Mouse (Mus musculus): ENCODE data around the gene Upk2. TPM values are rescaled to one million over a fixed set of nuclear protein-coding genes. Genes with fewer than 3 reads are reported as not detected.
"Not testable (repeated sequence)": the region's sequence is repeated elsewhere in the genome, so short reads cannot be mapped to it uniquely, and the experiment has no call there.

Gene Upk2
- polyA plus RNA-seq, 1 experiment from 2014 or later = 0.14 TPM

GRCm38 (mm10) chr9:44410647-44411336 lies 44.0 kb downstream of the Upk2 start:
- peaks cover 17% of the 10 kb centered on the region for H3K4me1 ChIP-seq (replicated peaks)
- no peak for DNase-seq (ENCODE audit: low spot score)
- no peaks in the 10 kb centered on the region for H3K9me3 ChIP-seq
- H3K27me3 ChIP-seq (ENCODE audit: insufficient read depth, poor library complexity, severe bottlenecking) = no peaks in the 10 kb centered on the region
- no peak overlapping the region for H3K27ac ChIP-seq
- H3K36me3 ChIP-seq = peaks cover 71% of the 10 kb centered on the region
- WGBS = 90% methylated on average over 2 of the region's 2 CpGs
- no peak overlapping the region for H3K4me3 ChIP-seq

GRCm38 (mm10) chr9:44408693-44409092 lies 46.1 kb downstream of the Upk2 start:
- not testable (repeated sequence) for H3K27ac ChIP-seq; DNase-seq (ENCODE audit: low spot score)
- 84% methylated on average over 9 of the region's 9 CpGs for WGBS

GRCm38 (mm10) chr9:44407752-44408097 lies 47.1 kb downstream of the Upk2 start:
- H3K9me3 ChIP-seq = no peaks in the 10 kb centered on the region
- under 1% methylated on average over 24 of the region's 24 CpGs for WGBS
- peak overlapping the region; percentile 83 for H3K4me3 ChIP-seq
- no peak for DNase-seq (ENCODE audit: low spot score)
- H3K27me3 ChIP-seq (ENCODE audit: insufficient read depth, poor library complexity, severe bottlenecking) = no peaks in the 10 kb centered on the region
- peak overlapping the region; percentile 94 for H3K27ac ChIP-seq
- peaks cover 74% of the 10 kb centered on the region for H3K36me3 ChIP-seq
- H3K4me1 ChIP-seq (replicated peaks) = peaks cover 25% of the 10 kb centered on the region

More at GRCm38 (mm10) chr9:44408693-44409092, 46.1 kb downstream of the Upk2 start:
- Histone ChIP-seq H3K4me3 (peak overlapping the region; percentile 83), H3K4me1 (replicated peaks) (peaks cover 25% of the 10 kb centered on the region), H3K36me3 (peaks cover 75% of the 10 kb centered on the region)
- not testable (repeated sequence) for H3K9me3 ChIP-seq; H3K27me3 ChIP-seq (ENCODE audit: insufficient read depth, poor library complexity, severe bottlenecking)

GRCm38 (mm10) chr9:44406906-44407751 lies 47.6 kb downstream of the Upk2 start, which contains the start of the genes Rps25 and Trappc4:
Gene Rps25, plus strand, starts transcription at chr9:44407139.
Gene Trappc4, minus strand, starts transcription at chr9:44407600.
- H3K9me3 ChIP-seq = no peaks in the 10 kb centered on the region
- peak within 1 kb of the TSS; percentile 83 for H3K4me3 ChIP-seq
- DNase-seq (ENCODE audit: low spot score) = peak; percentile 96
- H3K27me3 ChIP-seq (ENCODE audit: insufficient read depth, poor library complexity, severe bottlenecking) = no peaks in the 10 kb centered on the region
- H3K4me1 ChIP-seq (replicated peaks) = peaks cover 25% of the 10 kb centered on the region
- under 1% methylated on average over 51 of the region's 51 CpGs for WGBS
- H3K36me3 ChIP-seq = peaks cover 74% of the 10 kb centered on the region
- peak within 1 kb of the TSS; percentile 94 for H3K27ac ChIP-seq

GRCm38 (mm10) chr9:44405011-44405410 lies 49.8 kb downstream of the Upk2 start:
- peaks cover 25% of the 10 kb centered on the region for H3K4me1 ChIP-seq (replicated peaks)
- H3K27ac ChIP-seq = no peak overlapping the region
- no peak for DNase-seq (ENCODE audit: low spot score)
- no peaks in the 10 kb centered on the region for H3K27me3 ChIP-seq (ENCODE audit: insufficient read depth, poor library complexity, severe bottlenecking)
- H3K36me3 ChIP-seq = peaks cover 74% of the 10 kb centered on the region
- WGBS = 85% methylated on average over 3 of the region's 3 CpGs
- no peaks in the 10 kb centered on the region for H3K9me3 ChIP-seq
- no peak overlapping the region for H3K4me3 ChIP-seq

Other genes starting within 250 kb of the Upk2 start
- gene Cbl, start 220.9 kb downstream of the Upk2 start, polyA plus RNA-seq (2016; fragmentation: Nextera tagmentation; extraction: Ambion mirVana) = 21.1 and 22.8 TPM in 2 replicates
- gene Ccdc153, start 214.3 kb downstream of the Upk2 start, polyA plus RNA-seq (2016; fragmentation: Nextera tagmentation; extraction: Ambion mirVana) = not detected in 2 replicates
- 0.14 TPM in 1 of 2 replicates, not detected in the other for gene Pdzd3, start 203.5 kb downstream of the Upk2 start, polyA plus RNA-seq (2016; fragmentation: Nextera tagmentation; extraction: Ambion mirVana)
- gene Nlrx1, start 186.4 kb downstream of the Upk2 start, polyA plus RNA-seq (2016; fragmentation: Nextera tagmentation; extraction: Ambion mirVana) = 2.4 and 3.3 TPM in 2 replicates
- gene Abcg4, start 166.4 kb downstream of the Upk2 start, polyA plus RNA-seq (2016; fragmentation: Nextera tagmentation; extraction: Ambion mirVana) = 4.3 and 7.2 TPM in 2 replicates
- 30.0 and 30.7 TPM in 2 replicates for gene Hinfp, start 149.3 kb downstream of the Upk2 start, polyA plus RNA-seq (2016; fragmentation: Nextera tagmentation; extraction: Ambion mirVana)
- 9.8 and 17.5 TPM in 2 replicates for gene C2cd2l, start 134.7 kb downstream of the Upk2 start, polyA plus RNA-seq (2016; fragmentation: Nextera tagmentation; extraction: Ambion mirVana)
- gene Dpagt1, start 129.0 kb downstream of the Upk2 start, polyA plus RNA-seq (2016; fragmentation: Nextera tagmentation; extraction: Ambion mirVana) = 46.2 and 46.7 TPM in 2 replicates
- gene H2afx, start 120.3 kb downstream of the Upk2 start, polyA plus RNA-seq (2016; fragmentation: Nextera tagmentation; extraction: Ambion mirVana) = 548 and 554 TPM in 2 replicates
- 155 and 184 TPM in 2 replicates for gene Hmbs, start 110.7 kb downstream of the Upk2 start, polyA plus RNA-seq (2016; fragmentation: Nextera tagmentation; extraction: Ambion mirVana)
- 30.9 and 34.8 TPM in 2 replicates for gene Vps11, start 93.3 kb downstream of the Upk2 start, polyA plus RNA-seq (2016; fragmentation: Nextera tagmentation; extraction: Ambion mirVana)
- 35.8 and 39.4 TPM in 2 replicates for gene Hyou1, start 75.5 kb downstream of the Upk2 start, polyA plus RNA-seq (2016; fragmentation: Nextera tagmentation; extraction: Ambion mirVana)
- 20.8 and 28.9 TPM in 2 replicates for gene Slc37a4, start 58.1 kb downstream of the Upk2 start, polyA plus RNA-seq (2016; fragmentation: Nextera tagmentation; extraction: Ambion mirVana)
- gene Rps25, start 47.8 kb downstream of the Upk2 start, polyA plus RNA-seq (2016; fragmentation: Nextera tagmentation; extraction: Ambion mirVana) = 1,836 and 2,161 TPM in 2 replicates
- gene Trappc4, start 47.4 kb downstream of the Upk2 start, polyA plus RNA-seq (2016; fragmentation: Nextera tagmentation; extraction: Ambion mirVana) = 213 and 282 TPM in 2 replicates
- 25.2 and 27.7 TPM in 2 replicates for gene Ccdc84, start 36.4 kb downstream of the Upk2 start, polyA plus RNA-seq (2016; fragmentation: Nextera tagmentation; extraction: Ambion mirVana)
- not detected in 2 replicates for gene Foxr1, start 13.8 kb downstream of the Upk2 start, polyA plus RNA-seq (2016; fragmentation: Nextera tagmentation; extraction: Ambion mirVana)
- 4.6 and 7.3 TPM in 2 replicates for gene Bcl9l, start 27.8 kb upstream of the Upk2 start, polyA plus RNA-seq (2016; fragmentation: Nextera tagmentation; extraction: Ambion mirVana)
- gene Cxcr5, start 106.9 kb upstream of the Upk2 start, polyA plus RNA-seq (2016; fragmentation: Nextera tagmentation; extraction: Ambion mirVana) = not detected in 2 replicates
- 16.8 and 21.0 TPM in 2 replicates for gene Ddx6, start 149.9 kb upstream of the Upk2 start, polyA plus RNA-seq (2016; fragmentation: Nextera tagmentation; extraction: Ambion mirVana)
- gene Treh, start 218.3 kb upstream of the Upk2 start, polyA plus RNA-seq (2016; fragmentation: Nextera tagmentation; extraction: Ambion mirVana) = not detected in 2 replicates

All from hindbrain, embryonic 10.5 days (tissue).